Mouse (Mus musculus) forebrain, embryonic 16.5 days (tissue): ENCODE measurements around the gene Skint3. TPM values are rescaled to one million over a fixed set of nuclear protein-coding genes. Genes with fewer than 3 reads are reported as not detected.
"Not testable (repeated sequence)": the region's sequence is repeated elsewhere in the genome, so short reads cannot be mapped to it uniquely, and the experiment has no call there.

ENCODE experiments used
- ATAC-seq: fragments of 200-750 bp; cut with Nextera tagmentation; 2 replicates; pipeline ENCODE4 v1.8.0; 2017; ENCODE audit warnings: mild to moderate bottlenecking, moderate library complexity
- H3K27ac ChIP-seq: fragments of 300-500 bp; sonication (generic); 2 replicates; pipeline ENCODE4 v1.5.1; 2014; ENCODE audit warnings: low read length, control low read depth
- H3K27me3 ChIP-seq: fragments of 300-500 bp; sonication (generic); replicated peaks from 2 replicates; pipeline ENCODE4 v1.6.1; 2014; ENCODE audit warnings: low read length; ENCODE audit not compliant: control insufficient read depth, insufficient read depth
- H3K36me3 ChIP-seq: fragments of 300-500 bp; sonication (generic); 2 replicates; pipeline ENCODE4 v1.6.1; 2014; ENCODE audit not compliant: control insufficient read depth, insufficient read depth
- H3K4me1 ChIP-seq: fragments of 300-500 bp; sonication (generic); replicated peaks from 2 replicates; pipeline ENCODE4 v1.6.1; 2014; ENCODE audit warnings: low read length; ENCODE audit not compliant: control insufficient read depth, insufficient read depth
- H3K4me2 ChIP-seq: fragments of 300-500 bp; sonication (generic); 2 replicates; pipeline ENCODE4 v1.6.1; 2014; ENCODE audit warnings: mild to moderate bottlenecking, low read length, control low read depth
- H3K4me3 ChIP-seq: fragments of 300-500 bp; sonication (generic); replicated peaks from 2 replicates; pipeline ENCODE4 v1.5.1; 2014; ENCODE audit warnings: mild to moderate bottlenecking, low read length, control low read depth
- H3K9ac ChIP-seq: fragments of 300-500 bp; sonication (generic); replicated peaks from 2 replicates; pipeline ENCODE4 v1.6.1; 2014; ENCODE audit warnings: low read depth, low read length, control low read depth
- H3K9me3 ChIP-seq: fragments of 300-500 bp; sonication (generic); 2 replicates; pipeline ENCODE4 v1.6.1; 2016; ENCODE audit warnings: low read length; ENCODE audit not compliant: control insufficient read depth
- WGBS: fragments of 180-500 bp; shearing (Covaris S2); extraction: QIAGEN DNeasy Blood & Tissue Kit; methylation state at CpG from one replicate; pipeline ENCODE4 v1.1.7; 2014; 5-methylcytosine and 5-hydroxymethylcytosine counted together
- polyA plus RNA-seq: library from polyadenylated mRNA; unstranded; fragments of >200 nt; fragmentation: Nextera tagmentation; extraction: Ambion mirVana; gene quantifications from 2 replicates; pipeline ENCODE4 v1.2.1, GENCODE M21; 2015

Skint3 gene
- polyA plus RNA-seq = not detected in 2 replicates

- Histone ChIP-seq H3K27me3 (no peaks in the 10 kb centered on the region), H3K4me3 (no peak within 1 kb of the TSS), H3K4me2 (no peak within 1 kb of the TSS), H3K27ac (no peak within 1 kb of the TSS), H3K4me1 (no peaks in the 10 kb centered on the region), H3K9me3 (no peaks in the 10 kb centered on the region), H3K9ac (no peak within 1 kb of the TSS), H3K36me3 (no peaks in the 10 kb centered on the region)
- WGBS = 85% methylated on average over 1 of the region's 1 CpGs
- no peak for ATAC-seq
Measured at GRCm38 (mm10) chr4:112231945-112232344, at the start of gene Skint3. Gene Skint3, plus strand, starts transcription at chr4:112232245.

DNA sequence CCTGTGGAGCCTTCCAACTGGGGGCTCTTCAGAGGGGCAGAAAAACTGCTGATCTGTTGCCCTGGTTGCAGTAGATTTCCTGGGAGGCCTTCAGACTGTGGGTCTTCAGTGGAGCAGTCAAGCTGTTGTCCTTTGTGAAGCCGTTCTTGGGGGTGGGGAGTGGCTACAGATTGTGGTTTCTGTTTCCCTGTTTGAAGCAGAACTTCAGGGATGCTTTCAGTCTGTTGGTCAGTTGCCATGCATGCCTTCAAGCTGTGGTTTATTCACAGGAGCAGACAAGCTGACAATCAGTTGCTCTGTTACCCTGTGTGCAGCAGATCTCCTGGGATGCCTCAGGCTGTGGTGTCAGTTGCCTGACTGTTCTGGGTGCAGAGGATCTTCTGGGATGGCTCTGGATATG lies 11.4 kb downstream of the Skint3 start:
- Histone ChIP-seq H3K36me3 (no peaks in the 10 kb centered on the region), H3K9ac (no peak overlapping the region), H3K4me1 (no peaks in the 10 kb centered on the region), H3K9me3 (peaks cover 4% of the 10 kb centered on the region; the same call in 1 of the 2 replicates), H3K4me2 (no peak overlapping the region), H3K4me3 (no peak overlapping the region), H3K27ac (no peak overlapping the region), H3K27me3 (no peaks in the 10 kb centered on the region)
- 61% methylated on average over 1 of the region's 1 CpGs for WGBS
- ATAC-seq = no peak

DNA sequence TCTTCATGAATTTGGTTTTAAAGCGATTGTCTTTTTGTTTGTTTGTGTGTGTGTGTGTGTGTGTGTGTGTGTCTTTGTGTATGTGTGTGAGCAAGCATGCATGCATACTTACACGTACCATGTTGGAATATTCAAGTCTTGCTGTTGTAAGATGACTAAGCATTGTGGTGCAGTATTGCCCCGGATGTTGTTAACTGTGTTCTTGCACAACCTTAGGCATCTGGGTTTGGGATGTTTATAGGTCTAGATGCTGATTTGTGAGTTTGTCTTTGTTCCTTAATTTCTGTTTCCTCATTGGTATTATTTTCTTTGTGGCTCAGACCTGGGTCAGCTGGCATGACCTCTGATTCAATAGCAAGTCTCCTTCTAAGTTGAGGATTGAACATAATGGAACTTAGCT lies 11.9 kb downstream of the Skint3 start:
- H3K4me2 ChIP-seq = no peak overlapping the region
- WGBS = 99% methylated on average over 3 of the region's 3 CpGs
- no peak overlapping the region for H3K27ac ChIP-seq
- no peak for ATAC-seq
- no peak overlapping the region for H3K4me3 ChIP-seq
- peaks cover 4% of the 10 kb centered on the region; the same call in 1 of the 2 replicates for H3K9me3 ChIP-seq
- no peaks in the 10 kb centered on the region for H3K4me1 ChIP-seq
- no peak overlapping the region for H3K9ac ChIP-seq
- no peaks in the 10 kb centered on the region for H3K36me3 ChIP-seq
- H3K27me3 ChIP-seq = no peaks in the 10 kb centered on the region

DNA sequence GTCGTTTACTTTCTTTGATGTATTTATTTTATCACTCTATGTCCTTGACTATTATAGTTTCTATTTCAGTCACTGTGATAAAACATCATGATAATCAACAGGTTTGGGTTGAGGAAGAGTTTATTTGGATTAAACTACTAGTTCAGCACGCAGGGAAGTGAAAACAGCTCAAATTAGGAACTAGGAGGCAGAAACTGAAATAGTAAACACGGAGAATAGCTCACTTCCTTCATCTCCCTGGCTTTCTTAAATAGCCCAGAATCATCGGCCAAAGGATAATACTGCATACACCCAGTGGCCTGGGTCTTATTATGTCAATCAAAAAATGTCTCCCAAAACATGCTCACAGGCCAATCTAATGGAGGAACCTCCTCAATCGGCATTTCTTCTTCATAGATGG lies 24.0 kb downstream of the Skint3 start:
- H3K27me3 ChIP-seq = no peaks in the 10 kb centered on the region
- no peak overlapping the region for H3K9ac ChIP-seq
- no peak overlapping the region for H3K27ac ChIP-seq
- ATAC-seq = no peak
- no peak overlapping the region for H3K4me2 ChIP-seq
- H3K9me3 ChIP-seq = no peaks in the 10 kb centered on the region; the same call in 1 of the 2 replicates
- H3K36me3 ChIP-seq = no peaks in the 10 kb centered on the region
- H3K4me3 ChIP-seq = no peak overlapping the region
- no peaks in the 10 kb centered on the region for H3K4me1 ChIP-seq
- WGBS = 80% methylated on average over 5 of the region's 5 CpGs

DNA sequence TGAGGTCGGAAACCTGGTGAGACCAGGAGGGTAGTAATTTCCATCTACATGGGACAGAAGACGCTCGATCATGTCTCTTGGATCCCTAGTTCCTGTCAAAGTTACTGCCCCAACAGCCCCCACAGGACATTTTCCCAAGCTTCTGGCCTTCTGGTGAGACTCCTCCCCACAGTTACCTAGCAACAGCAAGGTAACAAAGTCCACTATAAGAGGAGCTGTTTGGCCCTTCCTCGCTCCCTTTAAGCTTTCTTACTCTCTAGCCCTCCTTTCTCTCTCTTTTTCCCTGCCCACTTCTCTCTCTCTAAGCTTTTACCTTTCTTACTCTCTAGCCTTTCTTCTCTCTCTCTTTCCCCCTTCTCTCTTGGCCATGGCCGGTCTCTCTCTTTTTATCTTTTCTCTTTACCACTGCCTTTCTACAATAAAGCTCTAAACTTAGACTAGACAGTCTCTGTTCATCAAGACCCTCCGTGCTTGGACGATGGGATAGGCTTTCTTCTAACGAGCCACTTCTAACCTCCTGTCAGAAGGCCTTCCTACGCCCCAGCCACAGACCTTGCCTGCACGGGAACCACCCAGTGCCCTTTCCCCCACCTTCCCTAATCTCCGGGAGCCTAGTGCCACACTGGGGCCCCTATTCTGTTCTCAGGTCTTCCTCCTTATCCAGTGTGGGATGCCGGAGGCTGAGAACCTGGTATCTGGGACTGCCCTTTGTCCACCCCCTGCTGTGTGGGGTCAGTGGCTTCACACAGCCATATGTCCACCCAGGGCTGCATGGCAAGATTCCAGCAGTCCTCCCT lies 55.3 kb downstream of the Skint3 start:
- Histone ChIP-seq H3K4me1 (no peaks in the 10 kb centered on the region), H3K4me3 (no peak overlapping the region), H3K36me3 (no peaks in the 10 kb centered on the region), H3K9ac (no peak overlapping the region), H3K9me3 (peaks cover 3% of the 10 kb centered on the region; the same call in 1 of the 2 replicates), H3K27ac (no peak overlapping the region), H3K4me2 (no peak overlapping the region), H3K27me3 (no peaks in the 10 kb centered on the region)
- WGBS = 86% methylated on average over 12 of the region's 12 CpGs
- no peak for ATAC-seq

- H3K4me2 ChIP-seq = no peak overlapping the region
- peaks cover 3% of the 10 kb centered on the region; the same call in 1 of the 2 replicates for H3K9me3 ChIP-seq
- WGBS = 86% methylated on average over 4 of the region's 4 CpGs
- ATAC-seq = no peak
- no peak overlapping the region for H3K27ac ChIP-seq
- no peak overlapping the region for H3K9ac ChIP-seq
- H3K36me3 ChIP-seq = no peaks in the 10 kb centered on the region
- H3K4me1 ChIP-seq = no peaks in the 10 kb centered on the region
- H3K4me3 ChIP-seq = no peak overlapping the region
- H3K27me3 ChIP-seq = no peaks in the 10 kb centered on the region
Measured at GRCm38 (mm10) chr4:112288396-112288795, 56.4 kb downstream of the Skint3 start.

- no peaks in the 10 kb centered on the region for H3K4me1 ChIP-seq
- no peaks in the 10 kb centered on the region for H3K9me3 ChIP-seq
- H3K4me2 ChIP-seq = no peak overlapping the region
- no peak overlapping the region for H3K9ac ChIP-seq
- WGBS = 70% methylated on average over 1 of the region's 1 CpGs
- no peak overlapping the region for H3K4me3 ChIP-seq
- ATAC-seq = no peak
- H3K36me3 ChIP-seq = no peaks in the 10 kb centered on the region
- no peak overlapping the region for H3K27ac ChIP-seq
- H3K27me3 ChIP-seq = no peaks in the 10 kb centered on the region
Measured at GRCm38 (mm10) chr4:112302305-112302704, 70.3 kb downstream of the Skint3 start.

- H3K9me3 ChIP-seq = no peaks in the 10 kb centered on the region
- H3K9ac ChIP-seq = no peak overlapping the region
- 87% methylated on average over 3 of the region's 3 CpGs for WGBS
- H3K4me2 ChIP-seq = no peak overlapping the region
- ATAC-seq = no peak
- H3K27ac ChIP-seq = no peak overlapping the region
- H3K27me3 ChIP-seq = no peaks in the 10 kb centered on the region
- H3K4me3 ChIP-seq = no peak overlapping the region
- no peaks in the 10 kb centered on the region for H3K36me3 ChIP-seq
- no peaks in the 10 kb centered on the region for H3K4me1 ChIP-seq
Measured at GRCm38 (mm10) chr4:112302855-112303509, 70.9 kb downstream of the Skint3 start.

GRCm38 (mm10) chr4:112349111-112349510 lies 117.1 kb downstream of the Skint3 start:
- 91% methylated on average over 16 of the region's 17 CpGs for WGBS
- H3K4me1 ChIP-seq, ATAC-seq, H3K4me2 ChIP-seq, H3K9ac ChIP-seq, H3K36me3 ChIP-seq, H3K4me3 ChIP-seq, H3K9me3 ChIP-seq, H3K27me3 ChIP-seq, H3K27ac ChIP-seq: not testable (repeated sequence)
